Mouse (Mus musculus) hematopoietic stem cell, adult 5-6 weeks (primary cell): ENCODE measurements around the gene Pitpnm1. TPM values are rescaled to one million over a fixed set of nuclear protein-coding genes. Genes with fewer than 3 reads are reported as not detected.

ENCODE experiments used
- ATAC-seq, 2 experiments: fragments of 125-278 bp in 1 of 2; replicated peaks in 1 of 2; 2 replicates each; pipeline ENCODE4 v1.8.0; 2016 to 2017; ENCODE audit warnings: inconsistent platforms in 2 of 2, mild to moderate bottlenecking in 2 of 2, moderate number of reproducible peaks in 2 of 2, low read depth in 1 of 2, moderate TSS enrichment in 1 of 2; ENCODE audit not compliant: low FRiP score in 2 of 2, poor library complexity in 2 of 2, severe bottlenecking in 2 of 2, insufficient read depth in 1 of 2, low TSS enrichment in 1 of 2
- total RNA-seq: library from RNA; stranded (forward); fragments of 172-1452, 232-1000 nt; gene quantifications from 2 replicates; pipeline ENCODE4 v1.2.3, GENCODE M21; 2017

Gene Pitpnm1
- total RNA-seq, 1 experiment from 2014 or later = 20.0 TPM

- ATAC-seq = no peak
Observed at GRCm38 (mm10) chr19:4153232-4153654, 53.4 kb downstream of the Pitpnm1 start, which contains the start of gene Ptprcap. TSS of gene Ptprcap (plus strand) at chr19:4153604.

GRCm38 (mm10) chr19:4154437-4155222, 54.8 kb downstream of the Pitpnm1 start:
- ATAC-seq = peak; percentile 65 to 66

- no peak for ATAC-seq
Observed at GRCm38 (mm10) chr19:4155223-4156072, 55.6 kb downstream of the Pitpnm1 start.

- no peak for ATAC-seq
Observed at GRCm38 (mm10) chr19:4156073-4156579, 56.3 kb downstream of the Pitpnm1 start.

- ATAC-seq = no peak
Observed at GRCm38 (mm10) chr19:4156771-4157170, 57.0 kb downstream of the Pitpnm1 start.

GRCm38 (mm10) chr19:4159049-4159448, 59.3 kb downstream of the Pitpnm1 start:
- no peak for ATAC-seq

GRCm38 (mm10) chr19:4162646-4163542, 63.1 kb downstream of the Pitpnm1 start, which contains the start of gene Rps6kb2:
TSS of gene Rps6kb2 (minus strand) at chr19:4163354.
- peak; percentile 85 to 87 for ATAC-seq

GRCm38 (mm10) chr19:4163543-4163887, 63.7 kb downstream of the Pitpnm1 start:
- no peak for ATAC-seq

Other genes starting within 250 kb of the Pitpnm1 start
- gene Chka, start 248.2 kb upstream of the Pitpnm1 start, total RNA-seq = 54.7 and 61.2 TPM in 2 replicates
- gene Tcirg1, start 192.9 kb upstream of the Pitpnm1 start, total RNA-seq = 110 and 122 TPM in 2 replicates
- gene Ndufs8, start 187.2 kb upstream of the Pitpnm1 start, total RNA-seq = 35.3 and 55.4 TPM in 2 replicates
- gene Aldh3b1, start 170.2 kb upstream of the Pitpnm1 start, total RNA-seq = 6.6 and 12.6 TPM in 2 replicates
- 79.6 and 90.4 TPM in 2 replicates for gene Unc93b1, start 164.8 kb upstream of the Pitpnm1 start, total RNA-seq
- gene Aldh3b3, start 141.4 kb upstream of the Pitpnm1 start, total RNA-seq = 0.31 TPM in 1 of 2 replicates, not detected in the other
- gene Aldh3b2, start 127.7 kb upstream of the Pitpnm1 start, total RNA-seq = 0.56 TPM in 1 of 2 replicates, not detected in the other
- gene Acy3, start 113.4 kb upstream of the Pitpnm1 start, total RNA-seq = 6.8 and 8.4 TPM in 2 replicates
- gene Tbx10, start 107.2 kb upstream of the Pitpnm1 start, total RNA-seq = not detected in 2 replicates
- 4.5 and 13.5 TPM in 2 replicates for gene Nudt8, start 99.4 kb upstream of the Pitpnm1 start, total RNA-seq
- gene Gm49405, start 99.4 kb upstream of the Pitpnm1 start, total RNA-seq = 1.8 and 2.3 TPM in 2 replicates
- 1.5 and 1.9 TPM in 2 replicates for gene Doc2g, start 96.7 kb upstream of the Pitpnm1 start, total RNA-seq
- 142 and 166 TPM in 2 replicates for gene Ndufv1, start 87.2 kb upstream of the Pitpnm1 start, total RNA-seq
- gene Gstp1, start 62.0 kb upstream of the Pitpnm1 start, total RNA-seq = 62.7 and 72.5 TPM in 2 replicates
- gene Gstp2, start 54.0 kb upstream of the Pitpnm1 start, total RNA-seq = not detected in 2 replicates
- gene Gstp3, start 40.4 kb upstream of the Pitpnm1 start, total RNA-seq = 1.4 and 13.2 TPM in 2 replicates
- gene Cabp2, start 18.4 kb upstream of the Pitpnm1 start, total RNA-seq = not detected in 2 replicates
- 13.3 and 18.8 TPM in 2 replicates for gene Cdk2ap2, start 2.8 kb upstream of the Pitpnm1 start, total RNA-seq
- 60.3 and 78.0 TPM in 2 replicates for gene Aip, start 25.9 kb downstream of the Pitpnm1 start, total RNA-seq
- not detected in 2 replicates for gene Gpr152, start 39.8 kb downstream of the Pitpnm1 start, total RNA-seq
- gene Cabp4, start 44.0 kb downstream of the Pitpnm1 start, total RNA-seq = not detected in 2 replicates
- gene Coro1b, start 48.6 kb downstream of the Pitpnm1 start, total RNA-seq = 66.9 and 109 TPM in 2 replicates
- gene Ptprcap, start 53.6 kb downstream of the Pitpnm1 start, total RNA-seq = 229 and 295 TPM in 2 replicates
- 16.2 and 18.8 TPM in 2 replicates for gene Rps6kb2, start 63.4 kb downstream of the Pitpnm1 start, total RNA-seq
- gene Carns1, start 75.5 kb downstream of the Pitpnm1 start, total RNA-seq = 11.2 and 16.2 TPM in 2 replicates
- gene Tbc1d10c, start 91.3 kb downstream of the Pitpnm1 start, total RNA-seq = 59.8 and 70.8 TPM in 2 replicates
- 384 and 392 TPM in 2 replicates for gene Ppp1ca, start 92.1 kb downstream of the Pitpnm1 start, total RNA-seq
- 16.4 and 17.3 TPM in 2 replicates for gene Rad9a, start 101.7 kb downstream of the Pitpnm1 start, total RNA-seq
- 12.8 and 17.3 TPM in 2 replicates for gene Clcf1, start 114.2 kb downstream of the Pitpnm1 start, total RNA-seq
- not detected in 2 replicates for gene AC109138.7, start 114.4 kb downstream of the Pitpnm1 start, total RNA-seq
- 61.0 and 88.8 TPM in 2 replicates for gene Pold4, start 131.9 kb downstream of the Pitpnm1 start, total RNA-seq
- 23.2 and 32.7 TPM in 2 replicates for gene Ssh3, start 169.2 kb downstream of the Pitpnm1 start, total RNA-seq
- 6.0 and 6.6 TPM in 2 replicates for gene Ankrd13d, start 183.1 kb downstream of the Pitpnm1 start, total RNA-seq
- 147 and 234 TPM in 2 replicates for gene Grk2, start 206.2 kb downstream of the Pitpnm1 start, total RNA-seq